Mouse (Mus musculus) gastrocnemius, adult 2 months (tissue): ENCODE measurements at regions not wholly inside any gene's neighbourhood (a gene's known extent, or its start where the extent isn't known, plus 50 kb on each side); places are given as distances from the start of the nearest gene placed in this dataset.
"Not testable (repeated sequence)": the region's sequence is repeated elsewhere in the genome, so short reads cannot be mapped to it uniquely, and the experiment has no call there.

Source experiments
- DNase-seq: peaks from one replicate; pipeline ENCODE4 v3.0.0; 2022
- H3K27ac ChIP-seq: fragments of 200-600 bp; 2 replicates; pipeline ENCODE4 v1.8.1; 2022; ENCODE audit warnings: mild to moderate bottlenecking
- H3K4me3 ChIP-seq: fragments of 200-600 bp; 2 replicates; pipeline ENCODE4 v1.8.1; 2022; ENCODE audit warnings: mild to moderate bottlenecking, moderate library complexity
- CTCF ChIP-seq: fragments of 200-600 bp; IDR thresholded peaks from 2 replicates; pipeline ENCODE4 v1.8.1; 2022; ENCODE audit warnings: antibody characterized with exemption, mild to moderate bottlenecking, moderate library complexity
- intact Hi-C: fragments of 180-260 bp; cut with DNase I; formaldehyde crosslinking; loops from one replicate; pipeline ENCODE4 v1.15.1; 2025

DNA sequence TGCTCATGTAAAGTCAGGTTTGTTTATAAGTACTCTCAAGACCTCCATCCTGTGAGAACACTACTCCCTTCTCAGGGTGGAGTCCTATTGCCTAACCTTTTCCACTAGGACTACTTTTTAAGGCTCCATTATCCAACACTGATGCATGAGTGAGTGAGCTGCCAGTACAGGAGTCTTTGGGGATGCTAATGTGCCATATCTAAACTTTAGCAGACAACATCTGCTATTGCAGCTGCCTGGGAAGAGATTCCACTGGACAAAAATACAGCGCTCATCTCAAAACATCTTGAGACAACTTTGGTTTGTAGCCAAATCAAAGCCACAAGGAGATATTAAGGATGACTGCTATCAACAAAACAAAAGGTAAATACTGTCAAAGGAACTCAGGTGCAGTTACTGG, 52.3 kb upstream of the Gm10985 start:
- peak; percentile 37 for DNase-seq
- TF ChIP-seq CTCF = no peak
- intact Hi-C loops = no loop called here
- no peak overlapping the region for H3K4me3 ChIP-seq
- peak overlapping the region; percentile 28; the same call in 1 of the 2 replicates for H3K27ac ChIP-seq

DNA sequence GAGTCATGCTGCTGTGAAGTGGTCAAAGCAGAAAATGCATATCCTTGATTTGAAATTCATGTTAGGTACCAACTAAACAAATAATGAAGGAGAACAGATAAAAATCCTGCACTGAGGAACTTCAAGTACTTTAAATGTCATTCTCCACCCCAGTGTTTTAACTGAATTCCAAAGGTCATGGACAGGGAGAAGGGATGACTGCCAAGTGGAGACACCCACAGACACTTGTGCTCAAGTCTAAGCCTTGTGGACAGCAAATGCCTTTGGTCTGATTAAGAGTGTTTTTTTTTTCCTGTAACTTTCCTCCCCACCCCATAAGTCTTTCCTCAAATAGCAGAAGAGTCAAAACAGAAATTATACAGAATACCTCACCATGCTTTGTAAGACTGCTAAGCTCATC, 55.2 kb upstream of the Gm10985 start:
- no peak overlapping the region for H3K4me3 ChIP-seq
- peak; percentile 41 for DNase-seq
- intact Hi-C loops = no loop called here
- peak overlapping the region; percentile 54; the same call in 1 of the 2 replicates for H3K27ac ChIP-seq
- TF ChIP-seq CTCF = no peak

DNA sequence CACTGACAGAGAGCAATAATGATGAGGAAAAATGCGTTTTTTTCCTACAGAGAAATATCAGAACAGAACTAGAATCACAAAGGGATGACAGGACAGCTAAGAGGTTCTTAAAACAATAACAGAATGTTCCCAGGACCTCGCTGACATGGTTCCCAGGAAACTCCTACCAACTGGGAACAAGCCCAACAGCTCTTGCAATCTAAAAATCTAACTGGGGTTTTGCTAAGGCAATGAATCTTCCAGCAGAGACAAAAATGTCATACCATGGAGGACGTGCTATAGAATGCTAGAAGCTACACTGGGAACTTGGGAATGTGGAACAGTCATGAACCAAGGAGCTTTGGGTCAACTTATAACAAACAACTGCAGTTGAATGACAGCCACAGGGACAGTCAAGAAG, 59.7 kb upstream of the Gm10985 start:
- peak; percentile 34 for DNase-seq
- intact Hi-C loops = no loop called here
- peak overlapping the region; percentile 35; the same call in 1 of the 2 replicates for H3K27ac ChIP-seq
- no peak for TF ChIP-seq CTCF
- H3K4me3 ChIP-seq = no peak overlapping the region

DNA sequence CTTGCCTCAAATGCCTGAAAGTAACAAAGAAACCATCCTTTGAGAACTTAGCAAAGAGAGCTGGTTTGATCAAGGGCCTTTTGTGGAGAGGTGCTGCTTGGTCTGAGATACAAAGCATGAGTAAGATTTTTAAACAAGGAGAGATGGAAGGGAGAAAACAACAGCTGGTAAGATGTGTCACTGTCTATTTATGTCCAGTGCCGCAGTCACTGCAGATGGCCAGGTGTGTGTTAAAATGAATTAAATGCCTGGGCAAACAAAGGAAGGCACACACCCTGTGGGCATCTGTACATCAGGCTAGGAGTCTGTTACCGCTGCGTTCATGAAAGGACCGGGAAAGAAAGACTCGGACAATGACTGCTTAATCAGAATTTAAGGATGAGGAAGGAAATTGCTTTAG, 68.2 kb upstream of the Gm10985 start:
- Histone ChIP-seq H3K4me3 (no peak overlapping the region), H3K27ac (no peak overlapping the region)
- DNase-seq = no peak
- intact Hi-C loops = no loop called here
- TF ChIP-seq CTCF = no peak

DNA sequence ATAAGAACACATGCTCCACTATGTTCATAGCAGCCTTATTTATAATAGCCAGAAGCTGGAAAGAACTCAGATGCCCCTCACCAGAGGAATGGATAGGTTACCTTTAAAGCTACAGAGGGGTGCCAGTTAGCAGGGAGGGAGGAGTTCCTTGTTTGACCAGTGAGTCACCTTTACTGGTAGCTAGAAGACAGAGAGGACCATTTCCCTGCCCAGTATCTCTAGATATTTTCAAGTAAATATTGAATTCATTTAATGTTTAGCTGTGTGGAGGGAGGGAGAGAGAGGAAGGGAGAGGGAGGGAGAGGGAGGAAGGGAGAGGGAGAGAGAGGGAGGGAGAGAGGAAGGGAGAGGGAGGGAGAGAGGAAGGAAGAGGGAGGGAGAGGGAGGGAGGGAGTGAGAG, 77.3 kb upstream of the Gm10985 start:
- H3K27ac ChIP-seq = no peak overlapping the region
- intact Hi-C loops = no loop called here
- no peak for DNase-seq

DNA sequence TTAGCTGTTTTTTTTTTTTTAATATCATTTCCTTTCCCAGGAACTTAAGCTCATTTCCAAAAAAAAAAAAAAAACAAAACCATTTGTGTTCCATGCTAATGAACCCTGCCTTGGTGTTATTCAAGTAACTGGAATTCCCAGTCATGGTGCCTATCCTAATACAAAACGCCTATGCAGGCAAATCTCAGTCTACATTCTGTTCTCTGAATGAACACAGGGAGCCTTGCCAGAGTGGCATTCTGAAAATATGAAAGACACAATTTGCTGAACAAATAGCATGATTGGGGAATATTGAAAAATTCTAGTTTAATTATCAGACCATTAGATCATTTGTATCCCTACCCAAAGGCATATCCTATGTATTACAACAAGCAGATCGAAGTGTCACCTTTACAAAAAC, 80.9 kb upstream of the Gm10985 start:
- DNase-seq = no peak
- Histone ChIP-seq H3K27ac (no peak overlapping the region), H3K4me3 (no peak overlapping the region)
- TF ChIP-seq CTCF = no peak
- intact Hi-C loops = no loop called here

More for the DNA sequence above, 77.3 kb upstream of the Gm10985 start:
- H3K4me3 ChIP-seq = no peak overlapping the region
- TF ChIP-seq CTCF = no peak

DNA sequence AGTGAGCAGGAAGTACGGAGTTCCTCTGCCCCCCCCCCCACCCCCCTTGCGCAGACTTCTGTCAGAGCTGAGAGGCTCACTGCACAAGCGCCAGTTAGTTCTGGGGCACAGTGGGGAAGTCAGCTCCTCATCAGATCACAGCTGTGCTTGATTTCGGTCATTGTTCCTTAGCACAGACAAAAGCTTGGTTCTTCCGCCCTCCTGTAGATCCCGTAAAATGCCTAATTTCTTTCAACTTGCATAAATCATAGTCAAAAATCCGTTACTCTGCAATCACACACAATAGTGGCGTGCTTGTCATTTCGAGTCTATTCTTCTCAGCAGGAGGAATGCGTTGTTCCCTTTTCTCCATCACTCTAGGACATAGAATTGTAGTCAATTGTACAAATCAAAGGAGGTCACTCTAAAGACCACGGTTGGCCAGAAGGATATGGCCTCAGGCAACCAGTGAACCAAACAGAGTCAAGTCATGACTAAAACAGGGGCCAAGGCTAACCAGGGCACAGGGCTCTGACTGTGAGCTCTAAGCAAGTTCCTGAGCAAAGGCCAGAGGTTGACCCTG, 83.3 kb upstream of the Gm10985 start:
- no peak for TF ChIP-seq CTCF
- Histone ChIP-seq H3K27ac (no peak overlapping the region), H3K4me3 (no peak overlapping the region)
- intact Hi-C loops = no loop called here
- no peak for DNase-seq

DNA sequence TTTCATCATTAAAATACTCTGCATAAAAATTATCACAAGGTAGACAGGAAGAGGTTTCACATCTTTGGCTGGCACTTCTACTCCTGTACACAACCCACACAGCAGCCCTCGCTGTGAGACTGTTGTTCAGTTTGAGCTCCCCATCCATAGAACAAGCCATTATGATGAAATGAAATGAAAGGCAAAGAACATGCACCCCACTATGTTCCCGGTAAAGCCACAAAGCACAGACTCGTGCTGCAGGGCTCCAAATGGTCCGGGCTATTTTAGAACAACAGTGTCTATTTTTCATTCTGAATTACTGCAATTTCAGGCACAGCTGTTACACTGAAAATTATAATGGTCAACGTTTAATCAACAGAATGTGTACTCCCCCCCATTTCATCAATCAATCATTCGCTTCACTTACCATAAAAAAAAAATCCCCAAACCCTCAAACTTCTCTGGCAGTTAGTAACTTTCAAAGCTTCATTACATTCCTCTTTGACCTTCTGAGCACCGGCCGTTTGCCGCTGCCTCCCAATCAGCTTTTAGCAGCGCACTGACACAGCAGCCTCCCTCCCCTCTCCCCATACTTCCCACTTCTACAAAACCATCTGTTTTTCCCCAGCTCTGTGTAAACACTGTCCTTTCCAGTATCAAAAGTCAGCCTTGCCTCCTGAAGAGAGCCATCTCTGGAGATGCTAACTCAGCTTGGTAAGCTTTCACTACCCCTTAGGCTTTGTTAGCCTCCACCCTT, 88.6 kb upstream of the Gm10985 start:
- DNase-seq = no peak
- TF ChIP-seq CTCF = no peak
- intact Hi-C loops = no loop called here
- Histone ChIP-seq H3K4me3 (no peak overlapping the region), H3K27ac (no peak overlapping the region)

DNA sequence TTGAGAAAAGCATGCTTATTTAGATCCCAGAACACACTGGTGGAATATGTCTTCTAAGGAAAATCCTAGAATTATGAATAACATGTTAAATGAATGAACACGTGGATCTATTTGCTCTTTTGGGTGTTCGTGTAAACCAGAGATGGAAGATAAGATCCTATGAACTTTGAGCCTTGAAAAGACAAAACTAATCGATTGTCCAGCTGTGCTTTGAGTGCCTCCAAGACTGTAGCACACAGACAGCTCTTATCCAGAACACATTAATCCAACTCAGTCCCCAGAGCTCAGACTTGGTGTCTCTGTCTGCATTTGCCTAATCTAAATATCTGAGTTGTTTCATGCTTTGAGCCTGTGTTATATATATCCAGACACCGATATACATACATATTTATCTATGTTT, 80.0 kb upstream of the Frem2 start:
- H3K4me3 ChIP-seq = no peak overlapping the region
- intact Hi-C loops = loop anchor here (10.0 kb wide), 1 partner anchor 948 kb away; no protein-coding TSS in a partner anchor
- TF ChIP-seq CTCF = no peak
- DNase-seq = no peak
- H3K27ac ChIP-seq = no peak overlapping the region

DNA sequence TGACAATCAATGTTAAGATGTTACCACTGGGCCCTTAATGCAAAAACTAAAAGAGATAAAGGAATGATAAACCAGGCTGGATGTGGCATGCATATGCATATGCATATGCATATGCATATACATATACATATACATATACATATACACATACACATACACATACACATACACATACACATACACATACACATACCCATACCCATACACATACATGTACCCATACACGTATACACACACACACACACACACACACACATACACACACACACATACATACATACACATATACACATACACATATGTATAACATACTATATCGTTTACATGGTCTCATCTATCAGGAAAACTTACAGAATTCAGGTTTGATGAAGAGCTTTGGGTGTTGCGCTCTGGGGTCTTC, 78.5 kb upstream of the Frem2 start:
- DNase-seq, H3K27ac ChIP-seq, H3K4me3 ChIP-seq: not testable (repeated sequence)
- intact Hi-C loops = loop anchor here (10.0 kb wide), 1 partner anchor 949 kb away; no protein-coding TSS in a partner anchor

DNA sequence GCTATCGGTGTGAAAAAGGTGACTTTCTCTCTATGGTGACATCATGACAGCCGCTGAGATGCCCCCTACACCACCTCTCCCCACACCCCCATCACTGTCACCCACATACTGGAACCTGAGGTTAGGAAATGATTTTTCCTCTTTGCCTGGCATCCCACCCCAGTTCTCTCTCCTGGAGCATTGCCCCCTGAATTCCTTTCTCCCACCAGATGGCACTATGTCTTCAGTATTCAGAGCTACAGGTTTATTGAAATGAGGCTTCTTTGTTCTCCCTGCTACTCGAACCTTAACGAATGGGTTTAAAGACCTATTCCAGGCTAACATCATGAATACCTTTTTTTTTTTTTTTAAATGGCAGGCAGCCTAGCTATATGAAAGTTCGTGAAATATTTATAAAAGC, 78.0 kb upstream of the Frem2 start:
- peak; percentile 54 for TF ChIP-seq CTCF
- Histone ChIP-seq H3K27ac (no peak overlapping the region), H3K4me3 (no peak overlapping the region)

DNA sequence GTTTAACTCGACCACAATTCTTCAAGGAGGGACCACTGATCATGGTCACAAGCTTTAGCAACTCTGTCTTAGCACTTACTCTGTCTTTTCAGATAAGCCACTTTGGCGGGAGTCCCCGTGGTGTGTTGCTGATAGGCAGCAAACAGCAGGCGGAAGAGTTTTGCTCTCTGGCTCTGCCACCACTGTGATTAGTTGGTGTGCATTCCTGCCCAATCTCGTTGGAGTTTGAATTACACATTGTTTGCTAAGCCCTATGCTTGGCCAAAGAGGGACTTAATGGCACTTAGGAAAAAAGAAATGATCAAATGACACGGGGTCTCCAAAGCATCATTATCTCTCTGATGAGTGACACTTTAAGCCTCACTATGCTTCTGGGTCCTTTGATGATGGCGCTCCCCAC, 73.3 kb upstream of the Frem2 start:
- DNase-seq = no peak
- TF ChIP-seq CTCF = no peak
- H3K4me3 ChIP-seq = no peak overlapping the region
- intact Hi-C loops = loop anchor here (2.0 to 10.0 kb wide), 2 partner anchors 206 to 954 kb away; no protein-coding TSS in a partner anchor
- no peak overlapping the region for H3K27ac ChIP-seq

More for the DNA sequence above, 78.0 kb upstream of the Frem2 start:
- DNase-seq = no peak
- intact Hi-C loops = loop anchor here (10.0 kb wide), 1 partner anchor 950 kb away; no protein-coding TSS in a partner anchor

DNA sequence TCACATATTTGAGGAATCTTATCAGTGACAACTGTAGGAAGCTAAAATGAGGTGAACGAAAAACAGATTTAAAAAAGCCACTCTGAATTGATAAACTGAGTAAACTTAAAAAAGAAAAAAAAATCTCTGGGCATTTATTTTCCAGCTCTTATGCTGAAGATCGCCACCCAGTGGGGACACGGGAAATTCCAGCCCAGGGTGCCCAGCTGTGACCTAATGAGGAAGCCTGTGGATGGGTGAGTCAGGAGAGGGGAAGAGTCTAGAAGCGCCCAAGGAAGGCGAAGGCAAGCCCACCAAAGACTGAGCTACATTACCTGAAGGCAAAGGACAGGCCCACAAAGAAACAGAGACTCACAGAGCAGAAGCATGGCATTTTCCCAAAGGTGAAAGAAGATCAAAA, 72.7 kb upstream of the Frem2 start:
- no peak overlapping the region for H3K27ac ChIP-seq
- DNase-seq = peak; percentile 54
- TF ChIP-seq CTCF = peak; percentile 70
- intact Hi-C loops = loop anchor here (1.0 to 10.0 kb wide), 3 partner anchors 140 to 955 kb away; no protein-coding TSS in a partner anchor
- no peak overlapping the region for H3K4me3 ChIP-seq

DNA sequence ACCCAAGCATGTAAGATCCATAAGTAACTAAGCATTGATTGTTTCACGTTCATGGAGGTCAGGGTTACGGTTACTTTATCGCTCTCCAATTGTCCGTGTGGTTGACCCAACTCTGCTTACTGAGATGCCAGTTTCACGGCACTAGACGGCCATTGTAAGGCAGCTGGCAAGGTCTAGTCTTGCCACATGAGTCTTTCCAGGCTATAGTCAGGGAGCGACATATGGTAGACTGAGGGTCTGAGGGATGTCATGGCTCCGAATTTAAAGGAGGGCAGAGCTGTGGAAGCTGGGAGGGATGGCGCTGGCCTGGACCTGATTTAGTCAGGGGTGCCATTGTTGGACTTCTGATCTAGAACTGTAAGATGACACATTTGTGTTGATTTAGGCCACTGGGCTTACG, 72.0 kb upstream of the Frem2 start:
- no peak for TF ChIP-seq CTCF
- intact Hi-C loops = loop anchor here (1.0 kb wide), 1 partner anchor 139 kb away; no protein-coding TSS in a partner anchor
- H3K4me3 ChIP-seq = no peak overlapping the region

More for the DNA sequence above, 72.0 kb upstream of the Frem2 start:
- DNase-seq = no peak
- H3K27ac ChIP-seq = no peak overlapping the region
